Mouse (Mus musculus) megakaryocyte, embryonic 14.5 days (primary cell): Measurements from ENCODE around the gene Antxr2.

Experiments
- FLI1 ChIP-seq: IDR thresholded peaks from 2 replicates; pipeline ENCODE4 v1.6.1; 2012; ENCODE audit warnings: low read length, inconsistent platforms, mixed read lengths
- GATA1 ChIP-seq: IDR thresholded peaks from 3 replicates; pipeline ENCODE4 v1.6.1; 2012; ENCODE audit warnings: mixed read lengths, low read length, inconsistent platforms, borderline replicate concordance

- no peak for TF ChIP-seq GATA1
- TF ChIP-seq FLI1, result no peak
Observed at GRCm38 (mm10) chr5:97999261-97999824, 31.5 kb downstream of the Antxr2 start.
